Mouse (Mus musculus) hindbrain, embryonic 15.5 days (tissue): ENCODE data around the gene Rnf145. TPM values are rescaled to one million over a fixed set of nuclear protein-coding genes. Genes with fewer than 3 reads are reported as not detected.

Source experiments
- ATAC-seq: fragments of 200-750 bp; cut with Nextera tagmentation; 2 replicates; pipeline ENCODE4 v1.8.0; 2017; ENCODE audit warnings: low read depth, moderate number of reproducible peaks, moderate TSS enrichment; ENCODE audit not compliant: low FRiP score
- H3K27ac ChIP-seq: fragments of 300-500 bp; sonication (generic); replicated peaks from 2 replicates; pipeline ENCODE4 v1.5.1; 2015; ENCODE audit warnings: mild to moderate bottlenecking, inconsistent platforms
- H3K27me3 ChIP-seq: fragments of 300-500 bp; sonication (generic); 2 replicates; pipeline ENCODE4 v1.6.1; 2015; ENCODE audit warnings: control low read depth, inconsistent platforms
- H3K36me3 ChIP-seq: fragments of 300-500 bp; sonication (generic); 2 replicates; pipeline ENCODE4 v1.6.1; 2015; ENCODE audit warnings: control low read depth, inconsistent platforms
- H3K4me1 ChIP-seq: fragments of 300-500 bp; sonication (generic); replicated peaks from 2 replicates; pipeline ENCODE4 v1.6.1; 2015; ENCODE audit warnings: control low read depth, inconsistent platforms
- H3K4me2 ChIP-seq: fragments of 300-500 bp; sonication (generic); 2 replicates; pipeline ENCODE4 v1.6.1; 2015; ENCODE audit warnings: moderate library complexity, mild to moderate bottlenecking, inconsistent platforms
- H3K4me3 ChIP-seq: fragments of 300-500 bp; sonication (generic); 2 replicates; pipeline ENCODE4 v1.5.1; 2015; ENCODE audit warnings: mild to moderate bottlenecking, inconsistent platforms
- H3K9ac ChIP-seq: fragments of 300-500 bp; sonication (generic); 2 replicates; pipeline ENCODE4 v1.6.1; 2015; ENCODE audit warnings: inconsistent platforms
- H3K9me3 ChIP-seq: fragments of 300-500 bp; sonication (generic); 2 replicates; pipeline ENCODE4 v1.6.1; 2016; ENCODE audit warnings: control low read depth, inconsistent platforms
- WGBS: fragments of 180-500 bp; shearing (Covaris S2); methylation state at CpG from one replicate; pipeline ENCODE4 v1.1.7; 2015; 5-methylcytosine and 5-hydroxymethylcytosine counted together
- polyA plus RNA-seq: library from polyadenylated mRNA; unstranded; fragments of >200 nt; fragmentation: Nextera tagmentation; extraction: Ambion mirVana; gene quantifications from 2 replicates; pipeline ENCODE4 v1.2.1, GENCODE M21; 2015

Gene Rnf145
- polyA plus RNA-seq, 1 experiment from 2014 or later = 119 TPM

- peaks cover 10% of the 10 kb centered on the region for H3K36me3 ChIP-seq
- H3K9ac ChIP-seq = no peak overlapping the region
- H3K4me3 ChIP-seq = no peak overlapping the region
- H3K4me2 ChIP-seq = no peak overlapping the region
- 56% methylated on average over 10 of the region's 10 CpGs for WGBS
- H3K4me1 ChIP-seq = peaks cover 6% of the 10 kb centered on the region; the same call in 1 of the 2 replicates
- H3K27ac ChIP-seq = no peak overlapping the region
- H3K9me3 ChIP-seq = no peaks in the 10 kb centered on the region
- ATAC-seq = no peak
- no peaks in the 10 kb centered on the region for H3K27me3 ChIP-seq
Observed at GRCm38 (mm10) chr11:44539291-44539930, 20.6 kb downstream of the Rnf145 start.

GRCm38 (mm10) chr11:44540243-44540642 lies 21.5 kb downstream of the Rnf145 start:
- Histone ChIP-seq H3K4me2 (no peak overlapping the region), H3K36me3 (peaks cover 8% of the 10 kb centered on the region), H3K4me3 (no peak overlapping the region), H3K4me1 (peaks cover 6% of the 10 kb centered on the region; the same call in 1 of the 2 replicates), H3K9me3 (no peaks in the 10 kb centered on the region), H3K9ac (no peak overlapping the region), H3K27me3 (no peaks in the 10 kb centered on the region), H3K27ac (no peak overlapping the region)
- no peak for ATAC-seq
- WGBS = 92% methylated on average over 9 of the region's 9 CpGs

DNA sequence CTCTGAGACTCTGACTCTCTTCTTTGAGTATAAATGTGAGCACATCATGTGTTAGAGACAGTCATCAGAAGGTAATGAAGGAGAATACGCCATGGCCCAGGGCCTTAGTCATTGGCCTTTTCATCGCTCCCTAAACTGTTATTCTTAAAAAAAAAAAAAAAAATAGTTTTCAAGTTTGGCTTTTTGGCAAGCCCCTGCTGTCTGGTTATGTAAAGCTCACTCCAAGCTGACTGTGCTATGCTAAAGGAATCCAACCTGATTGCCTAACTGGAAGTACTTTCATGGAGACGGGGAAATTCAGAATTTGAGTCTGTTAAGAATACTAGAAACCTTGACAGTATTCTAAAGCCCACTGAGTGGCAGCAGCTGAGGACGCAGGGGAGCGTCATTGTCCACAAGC lies 22.5 kb downstream of the Rnf145 start:
- H3K27me3 ChIP-seq = no peaks in the 10 kb centered on the region
- 90% methylated on average over 5 of the region's 5 CpGs for WGBS
- no peak for ATAC-seq
- H3K4me2 ChIP-seq = no peak overlapping the region
- no peak overlapping the region for H3K4me3 ChIP-seq
- peaks cover 6% of the 10 kb centered on the region; the same call in 1 of the 2 replicates for H3K4me1 ChIP-seq
- no peak overlapping the region for H3K27ac ChIP-seq
- no peaks in the 10 kb centered on the region for H3K9me3 ChIP-seq
- H3K9ac ChIP-seq = no peak overlapping the region
- H3K36me3 ChIP-seq = peaks cover 11% of the 10 kb centered on the region

GRCm38 (mm10) chr11:44541813-44542212 lies 23.0 kb downstream of the Rnf145 start:
- no peak overlapping the region for H3K9ac ChIP-seq

DNA sequence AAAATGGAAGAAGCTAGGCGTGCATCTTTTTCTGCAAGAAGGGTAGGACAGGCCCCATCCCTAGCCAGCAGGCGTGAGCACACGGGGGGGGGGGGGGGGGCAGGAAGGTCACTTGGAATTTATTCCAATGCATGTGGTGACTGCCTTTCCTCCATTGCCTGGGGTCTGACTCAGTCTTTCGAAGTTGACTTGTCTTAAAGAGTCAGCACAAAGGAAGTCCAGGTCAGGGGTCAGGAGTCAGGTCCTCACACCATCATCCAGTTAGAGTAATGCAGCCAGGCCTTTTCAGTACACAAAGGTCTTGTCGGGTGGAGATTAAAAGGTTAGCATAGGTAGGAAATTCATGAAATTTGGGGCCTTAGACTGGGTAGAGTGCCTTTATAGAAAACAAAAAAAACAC lies 24.8 kb downstream of the Rnf145 start:
- Histone ChIP-seq H3K27me3 (no peaks in the 10 kb centered on the region), H3K9me3 (no peaks in the 10 kb centered on the region), H3K4me2 (no peak overlapping the region), H3K4me3 (no peak overlapping the region), H3K9ac (no peak overlapping the region), H3K27ac (no peak overlapping the region), H3K36me3 (peaks cover 21% of the 10 kb centered on the region), H3K4me1 (peaks cover 6% of the 10 kb centered on the region; the same call in 1 of the 2 replicates)
- WGBS = 53% methylated on average over 5 of the region's 5 CpGs
- ATAC-seq = no peak

More at GRCm38 (mm10) chr11:44541813-44542212, 23.0 kb downstream of the Rnf145 start:
- ATAC-seq = no peak
- H3K36me3 ChIP-seq = peaks cover 14% of the 10 kb centered on the region
- WGBS = 89% methylated on average over 4 of the region's 4 CpGs
- H3K9me3 ChIP-seq = no peaks in the 10 kb centered on the region
- no peak overlapping the region for H3K4me2 ChIP-seq
- peaks cover 6% of the 10 kb centered on the region; the same call in 1 of the 2 replicates for H3K4me1 ChIP-seq
- H3K27ac ChIP-seq = no peak overlapping the region
- H3K27me3 ChIP-seq = no peaks in the 10 kb centered on the region
- H3K4me3 ChIP-seq = no peak overlapping the region

DNA sequence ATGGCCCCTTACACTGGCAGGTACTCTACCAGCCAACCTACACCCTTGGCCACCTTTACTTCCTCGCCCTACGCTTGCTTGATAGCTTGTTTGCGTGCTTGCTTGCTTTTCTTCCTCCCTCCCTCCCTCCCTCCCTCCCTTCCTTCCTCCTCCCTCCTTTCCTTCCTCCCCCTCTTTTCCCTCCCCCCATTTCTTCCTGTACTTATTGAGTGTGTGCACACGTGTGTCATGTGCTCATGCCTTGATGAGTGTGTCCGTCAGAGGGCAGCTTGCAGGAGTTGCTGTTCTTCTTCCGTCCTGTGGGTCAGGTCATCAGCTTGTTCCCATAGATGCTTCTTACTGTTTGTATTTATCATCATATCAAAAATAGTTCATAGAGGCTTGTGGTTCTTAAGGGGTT lies 25.2 kb downstream of the Rnf145 start:
- Histone ChIP-seq H3K4me1 (peaks cover 3% of the 10 kb centered on the region; the same call in 1 of the 2 replicates), H3K27me3 (no peaks in the 10 kb centered on the region), H3K4me2 (no peak overlapping the region), H3K9ac (no peak overlapping the region), H3K27ac (no peak overlapping the region), H3K36me3 (peaks cover 25% of the 10 kb centered on the region), H3K9me3 (no peaks in the 10 kb centered on the region), H3K4me3 (no peak overlapping the region)
- WGBS = 78% methylated on average over 6 of the region's 6 CpGs
- no peak for ATAC-seq

DNA sequence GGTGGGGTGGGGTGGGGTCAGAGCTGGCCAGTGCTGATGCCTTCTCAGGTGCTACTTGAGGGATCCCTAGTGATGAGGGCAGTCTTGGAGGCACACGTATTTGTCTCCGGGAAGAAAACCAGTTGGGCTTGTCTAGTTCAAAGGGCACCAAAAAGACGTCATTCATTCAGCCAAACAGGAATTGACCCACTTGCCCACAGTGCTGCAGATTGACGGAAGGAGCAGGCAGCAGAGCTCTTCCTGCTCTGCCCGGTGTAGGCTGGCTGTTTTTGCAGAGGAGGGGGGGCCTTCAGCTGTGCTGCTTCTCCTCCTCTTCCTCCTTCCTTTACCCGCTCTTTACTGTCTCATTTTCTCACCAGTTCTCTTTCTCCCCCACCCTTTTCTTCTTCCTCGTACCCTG lies 26.4 kb downstream of the Rnf145 start:
- no peak overlapping the region for H3K4me2 ChIP-seq
- no peak overlapping the region for H3K9ac ChIP-seq
- no peaks in the 10 kb centered on the region for H3K9me3 ChIP-seq
- H3K27ac ChIP-seq = no peak overlapping the region
- H3K36me3 ChIP-seq = peaks cover 37% of the 10 kb centered on the region
- WGBS = 70% methylated on average over 7 of the region's 7 CpGs
- no peak for ATAC-seq
- H3K4me3 ChIP-seq = no peak overlapping the region
- no peaks in the 10 kb centered on the region for H3K27me3 ChIP-seq
- H3K4me1 ChIP-seq = no peaks in the 10 kb centered on the region

DNA sequence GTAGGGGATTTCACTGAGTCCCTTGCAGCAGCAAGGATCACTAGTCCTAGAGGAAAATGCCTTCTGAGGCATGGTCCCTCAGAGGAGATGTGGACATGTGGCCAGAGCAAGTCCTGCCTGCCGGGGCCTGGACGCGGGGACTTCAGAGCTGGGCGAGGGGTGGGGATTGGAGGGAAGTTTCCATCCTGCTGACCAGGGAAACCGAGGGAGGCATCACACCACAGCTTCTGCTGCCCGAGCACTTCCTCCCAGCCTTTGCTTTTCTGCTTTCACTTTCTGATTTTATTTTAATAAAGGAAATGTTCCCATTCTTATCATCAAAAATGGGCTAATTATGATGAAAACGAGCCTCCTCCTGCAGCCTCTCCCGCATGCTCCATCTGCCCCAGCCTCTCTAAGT lies 27.5 kb downstream of the Rnf145 start:
- 84% methylated on average over 8 of the region's 8 CpGs for WGBS
- Histone ChIP-seq H3K4me2 (no peak overlapping the region), H3K4me1 (no peaks in the 10 kb centered on the region), H3K27ac (no peak overlapping the region), H3K9me3 (no peaks in the 10 kb centered on the region), H3K9ac (no peak overlapping the region), H3K36me3 (peaks cover 48% of the 10 kb centered on the region), H3K27me3 (no peaks in the 10 kb centered on the region), H3K4me3 (no peak overlapping the region)
- ATAC-seq = no peak

DNA sequence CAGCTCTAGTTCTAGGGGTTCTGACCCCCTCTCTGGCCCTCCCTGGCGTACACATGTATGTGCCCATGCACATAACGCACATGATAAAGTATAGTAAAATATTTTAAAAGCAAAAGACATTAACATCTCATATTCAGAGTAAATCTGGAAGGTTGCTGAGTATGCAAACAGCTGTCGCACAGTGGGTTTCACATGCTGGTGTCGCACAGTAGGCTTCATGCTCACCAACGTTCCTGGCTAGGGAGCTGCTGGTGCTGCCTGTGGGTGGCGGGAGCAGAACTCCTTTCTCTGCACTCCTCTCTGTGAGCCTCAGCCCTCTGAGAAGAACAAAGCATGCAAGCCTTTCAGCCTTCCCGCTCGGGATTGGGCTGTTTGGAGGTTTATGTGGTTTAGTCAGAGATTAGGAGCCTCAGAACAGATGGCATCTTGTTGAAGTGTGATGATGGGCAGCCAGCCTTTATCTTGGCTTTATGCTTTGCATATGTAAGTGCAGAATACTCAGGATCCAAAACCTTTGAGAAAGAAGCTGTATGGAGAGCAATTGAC lies 29.0 kb downstream of the Rnf145 start:
- no peak for ATAC-seq
- Histone ChIP-seq H3K4me1 (no peaks in the 10 kb centered on the region), H3K27me3 (no peaks in the 10 kb centered on the region), H3K9ac (no peak overlapping the region), H3K27ac (no peak overlapping the region), H3K4me3 (no peak overlapping the region), H3K36me3 (peaks cover 60% of the 10 kb centered on the region), H3K4me2 (no peak overlapping the region), H3K9me3 (no peaks in the 10 kb centered on the region)
- 81% methylated on average over 8 of the region's 8 CpGs for WGBS

DNA sequence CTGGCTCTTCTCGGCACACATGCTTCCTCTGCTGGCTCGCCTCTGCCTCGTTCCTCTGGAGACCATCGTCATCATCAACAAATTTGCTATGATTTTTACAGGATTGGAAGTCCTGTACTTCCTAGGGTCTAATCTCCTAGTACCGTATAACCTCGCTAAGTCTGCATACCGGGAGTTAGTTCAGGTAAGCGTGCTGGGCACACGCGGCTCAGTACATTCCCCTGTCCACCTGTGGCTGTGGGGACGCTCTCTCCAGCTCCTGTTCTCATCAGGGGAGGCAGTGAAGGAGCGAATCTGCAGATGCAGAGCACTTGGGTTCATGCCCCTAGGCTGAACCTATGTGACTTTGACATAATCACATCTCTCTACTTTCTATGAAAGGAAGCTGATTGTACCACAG lies 30.1 kb downstream of the Rnf145 start:
- H3K4me2 ChIP-seq = no peak overlapping the region
- no peak for ATAC-seq
- H3K9me3 ChIP-seq = no peaks in the 10 kb centered on the region
- no peak overlapping the region for H3K4me3 ChIP-seq
- no peaks in the 10 kb centered on the region for H3K4me1 ChIP-seq
- H3K27me3 ChIP-seq = no peaks in the 10 kb centered on the region
- H3K27ac ChIP-seq = no peak overlapping the region
- H3K9ac ChIP-seq = no peak overlapping the region
- 96% methylated on average over 12 of the region's 12 CpGs for WGBS
- peaks cover 67% of the 10 kb centered on the region for H3K36me3 ChIP-seq

DNA sequence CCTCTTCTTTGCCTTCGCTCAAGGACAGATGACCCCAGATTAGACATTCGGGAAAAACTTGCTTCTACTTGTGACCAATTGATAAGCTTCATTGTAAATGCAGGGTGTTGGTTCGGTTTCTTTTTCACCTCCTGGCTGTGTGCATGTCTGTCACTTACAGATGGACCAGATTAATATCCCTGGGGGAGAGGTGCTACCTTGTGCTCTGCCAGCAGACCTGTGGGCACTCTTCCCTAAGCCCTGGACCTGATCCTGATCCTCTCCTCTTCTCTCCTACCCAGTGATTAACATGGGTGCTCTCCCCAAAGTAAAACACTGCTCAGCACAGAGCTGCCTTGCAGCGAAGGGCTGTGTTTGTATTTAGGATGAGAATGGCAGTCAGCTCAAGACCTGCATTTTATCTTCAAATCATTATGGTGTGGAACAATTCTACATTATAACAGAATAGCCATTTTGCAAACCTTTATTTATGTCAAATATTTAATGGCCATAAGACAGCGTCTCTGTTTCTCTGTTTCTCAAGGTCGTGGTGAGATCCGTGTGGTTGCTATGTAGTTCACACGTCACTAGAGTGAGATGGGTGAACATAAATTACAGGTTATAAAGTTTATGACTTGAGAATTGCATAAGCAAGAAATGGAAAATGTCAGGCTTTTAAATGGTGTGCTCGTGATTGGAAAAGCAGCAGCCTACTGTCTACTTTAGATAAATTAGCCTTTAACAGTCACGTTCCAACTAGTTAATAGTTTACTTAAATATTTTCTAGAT lies 30.9 kb downstream of the Rnf145 start:
- H3K36me3 ChIP-seq = peaks cover 62% of the 10 kb centered on the region
- no peak overlapping the region for H3K4me2 ChIP-seq
- no peaks in the 10 kb centered on the region for H3K27me3 ChIP-seq
- 0 out of 2 replicates have a peak, but pooled peaks cover 3% of the 10 kb centered on the region for H3K4me1 ChIP-seq
- H3K9ac ChIP-seq = no peak overlapping the region
- no peak for ATAC-seq
- no peak overlapping the region for H3K27ac ChIP-seq
- no peak overlapping the region for H3K4me3 ChIP-seq
- WGBS = 93% methylated on average over 10 of the region's 10 CpGs
- no peaks in the 10 kb centered on the region for H3K9me3 ChIP-seq

DNA sequence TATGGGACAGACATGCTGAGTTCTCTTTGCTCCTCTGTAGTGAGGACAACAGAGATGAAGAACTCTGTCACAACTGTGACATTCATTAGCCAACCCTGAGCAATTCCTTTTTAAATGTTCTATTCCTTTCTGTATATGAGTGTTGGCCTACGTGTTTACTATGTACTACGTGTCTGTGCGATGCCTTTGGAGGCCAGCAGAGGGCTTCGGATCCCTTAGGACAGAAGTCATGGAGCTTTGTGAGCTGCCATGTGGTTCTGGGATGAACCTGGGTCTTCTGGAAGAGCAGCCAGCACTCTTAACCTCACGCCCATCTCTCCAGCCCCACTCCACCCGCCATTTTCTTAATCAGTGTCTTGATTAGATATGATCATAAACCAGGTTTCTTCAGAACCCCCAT lies 32.2 kb downstream of the Rnf145 start:
- Histone ChIP-seq H3K4me1 (0 out of 2 replicates have a peak, but pooled peaks cover 3% of the 10 kb centered on the region), H3K27ac (no peak overlapping the region), H3K36me3 (peaks cover 64% of the 10 kb centered on the region), H3K27me3 (no peaks in the 10 kb centered on the region), H3K4me2 (no peak overlapping the region), H3K9ac (no peak overlapping the region), H3K9me3 (no peaks in the 10 kb centered on the region), H3K4me3 (no peak overlapping the region)
- ATAC-seq = no peak
- WGBS = 93% methylated on average over 6 of the region's 6 CpGs
